Mouse (Mus musculus): ENCODE data around the gene Rccd1.

Gene Rccd1

GRCm38 (mm10) chr7:80257706-80258105, 66.5 kb downstream of the Rccd1 start:
- no peak for DNase-seq (ENCODE audit: low spot score)

GRCm38 (mm10) chr7:80255981-80256380, 68.3 kb downstream of the Rccd1 start:
- no peak for DNase-seq (ENCODE audit: low spot score)

GRCm38 (mm10) chr7:80252886-80253285, 71.4 kb downstream of the Rccd1 start:
- no peak for DNase-seq (ENCODE audit: low spot score)

- no peak for DNase-seq (ENCODE audit: low spot score)
Measured at GRCm38 (mm10) chr7:80252437-80252836, 71.8 kb downstream of the Rccd1 start.

GRCm38 (mm10) chr7:80246859-80247258, 77.4 kb downstream of the Rccd1 start:
- no peak for DNase-seq (ENCODE audit: low spot score)

GRCm38 (mm10) chr7:80246148-80246721, 78.0 kb downstream of the Rccd1 start, which contains the start of gene Ttll13:
TSS of gene Ttll13 (plus strand) at chr7:80246376.
- DNase-seq (ENCODE audit: low spot score) = peak; percentile 94

GRCm38 (mm10) chr7:80244851-80245250, 79.4 kb downstream of the Rccd1 start:
- DNase-seq (ENCODE audit: low spot score) = no peak
